Mouse (Mus musculus) bone marrow, adult 2 months (tissue): ENCODE measurements around the gene Pomp.

ENCODE experiments used
- CTCF ChIP-seq: fragments of 200-500 bp; IDR thresholded peaks from 2 replicates; pipeline ENCODE4 v1.5.1; 2011; ENCODE audit warnings: low read length, control low read depth; ENCODE audit not compliant: control insufficient read depth, insufficient read depth
- POLR2A ChIP-seq: fragments of 200-500 bp; IDR thresholded peaks from 2 replicates; pipeline ENCODE4 v1.6.1; 2011; ENCODE audit warnings: low read depth, mild to moderate bottlenecking, control low read depth, low read length, borderline replicate concordance; ENCODE audit not compliant: control insufficient read depth

DNA sequence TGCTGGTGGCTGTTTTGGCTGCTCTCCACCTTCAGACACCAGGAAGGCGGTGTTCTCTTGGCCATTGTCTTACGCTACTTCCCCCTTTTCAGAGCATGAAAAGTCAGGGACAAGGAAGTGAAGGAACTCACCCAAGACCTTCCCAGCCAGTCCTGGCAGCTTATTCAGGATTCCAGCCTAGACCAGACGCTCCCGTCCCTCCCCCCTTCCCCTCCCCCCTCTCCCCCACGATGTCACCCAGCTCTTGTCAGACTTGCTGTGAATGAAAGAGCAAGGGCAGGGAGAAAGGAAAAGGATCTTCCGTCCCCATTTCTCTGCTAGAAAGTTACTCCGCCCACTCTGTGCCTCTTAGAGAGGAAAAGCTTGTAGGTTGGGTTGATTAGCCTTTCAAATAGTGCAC is 16.9 kb upstream of the Pomp start:
- TF ChIP-seq POLR2A (no peak), CTCF (no peak)
